Comparison of ENCODE assay signal across 8 mouse cellular contexts in the genomic region with DNA sequence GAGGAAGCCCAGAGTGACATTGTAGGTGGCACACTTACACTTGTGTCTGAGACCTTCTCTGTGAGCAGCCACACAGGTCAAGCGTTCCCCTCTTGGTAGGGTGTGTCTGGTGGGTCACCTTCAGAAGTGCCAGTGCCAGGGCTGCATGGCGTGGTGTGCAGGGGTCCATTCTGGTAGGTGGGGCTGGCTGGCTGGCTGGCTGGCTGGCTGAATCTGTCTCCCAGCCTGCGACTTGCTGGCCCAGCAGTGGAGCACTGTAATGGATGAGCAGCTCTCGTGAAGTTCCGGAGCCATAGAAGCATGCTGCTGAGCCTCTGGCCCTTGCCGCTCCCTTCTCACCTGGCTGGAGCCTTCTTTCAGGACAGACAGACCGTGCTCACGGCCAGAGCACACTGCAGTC. TPM values are rescaled to one million over a fixed set of nuclear protein-coding genes. Genes with fewer than 3 reads are reported as not detected.
A peak's percentile ranks its signal among the peaks of the same experiment; 100 is the strongest.
DNase-seq lines count a peak whose midpoint lies in the region; ATAC-seq and TF ChIP-seq lines count a peak whose summit lies in the region.

No protein-coding gene starts in this region.

- H3K27ac ChIP-seq in heart, embryonic 13.5 days (replicated peaks): peak overlapping the region; percentile 40
- H3K27ac ChIP-seq in MEL (ENCODE audit: control insufficient read depth, low read depth, low read length): peak overlapping the region; percentile 96
- H3K27ac ChIP-seq in hindbrain, embryonic 10.5 days: peak overlapping the region; percentile 85
- peak overlapping the region; percentile 78 for H3K27ac ChIP-seq in midbrain, embryonic 10.5 days (replicated peaks)

- peak overlapping the region; percentile 57 for H3K9ac ChIP-seq in heart, embryonic 13.5 days
- H3K9ac ChIP-seq in MEL (ENCODE audit: control insufficient read depth, low read depth, low read length, poor library complexity, severe bottlenecking): peak overlapping the region; percentile 61

- no peak for TF ChIP-seq RAD21 in MEL (IDR thresholded peaks at IDR 0.05; ENCODE audit: low read depth, low read length)

- H3K4me2 ChIP-seq in heart, embryonic 13.5 days: peak overlapping the region; percentile 53

- no peaks in the 10 kb centered on the region for H3K27me3 ChIP-seq in heart, embryonic 13.5 days (replicated peaks)
- H3K27me3 ChIP-seq in MEL (ENCODE audit: control insufficient read depth in 1 of 2, insufficient read depth in 2 of 2, low read length in 2 of 2): no peaks in the 10 kb centered on the region
- H3K27me3 ChIP-seq in hindbrain, embryonic 10.5 days (ENCODE audit: insufficient read depth, poor library complexity, severe bottlenecking): no peaks in the 10 kb centered on the region
- no peaks in the 10 kb centered on the region for H3K27me3 ChIP-seq in midbrain, embryonic 10.5 days (ENCODE audit: low read depth, poor library complexity, severe bottlenecking)

- peaks cover 78% of the 10 kb centered on the region for H3K79me2 ChIP-seq in MEL (ENCODE audit: control insufficient read depth, insufficient read depth, low read length, poor library complexity)

- TF ChIP-seq EP300 in MEL (IDR thresholded peaks at IDR 0.05; ENCODE audit: low read depth in 1 of 2, low read length in 2 of 2): no peak

- H3K36me3 ChIP-seq in heart, embryonic 13.5 days: peaks cover 12% of the 10 kb centered on the region; the same call in 1 of the 2 replicates
- H3K36me3 ChIP-seq in MEL (ENCODE audit: control insufficient read depth in 1 of 2, insufficient read depth in 2 of 2, low read length in 2 of 2): peaks cover 0 to 61% of the 10 kb centered on the region in 2 experiments; a peak in 2 of 4 replicates
- 0 out of 2 replicates have a peak, but pooled peaks cover 9% of the 10 kb centered on the region for H3K36me3 ChIP-seq in hindbrain, embryonic 10.5 days
- H3K36me3 ChIP-seq in midbrain, embryonic 10.5 days: peaks cover 2% of the 10 kb centered on the region; the same call in 1 of the 2 replicates

- no peak overlapping the region for H3K4me3 ChIP-seq in heart, embryonic 13.5 days
- peak overlapping the region in 1 of 2 experiments; percentile 64; a peak in 2 of 4 replicates for H3K4me3 ChIP-seq in MEL (ENCODE audit: control insufficient read depth in 1 of 2, insufficient read depth in 1 of 2, low read depth in 2 of 2, low read length in 2 of 2)
- peak overlapping the region; percentile 35 for H3K4me3 ChIP-seq in hindbrain, embryonic 10.5 days
- H3K4me3 ChIP-seq in midbrain, embryonic 10.5 days: peak overlapping the region; percentile 30

- H3K4me1 ChIP-seq in heart, embryonic 13.5 days: peaks cover 79% of the 10 kb centered on the region
- H3K4me1 ChIP-seq in MEL (ENCODE audit: control insufficient read depth in 1 of 2, insufficient read depth in 2 of 2, low read length in 2 of 2): peaks cover 17 to 80% of the 10 kb centered on the region in 2 experiments
- peaks cover 85% of the 10 kb centered on the region for H3K4me1 ChIP-seq in hindbrain, embryonic 10.5 days (replicated peaks)
- H3K4me1 ChIP-seq in midbrain, embryonic 10.5 days: peaks cover 90% of the 10 kb centered on the region

- 70% methylated on average over 8 of the region's 8 CpGs for WGBS in heart, embryonic 13.5 days
- WGBS in hindbrain, embryonic 10.5 days: 62% methylated on average over 8 of the region's 8 CpGs
- 62% methylated on average over 8 of the region's 8 CpGs for WGBS in midbrain, embryonic 10.5 days

- ATAC-seq in heart, embryonic 13.5 days (ENCODE audit: extremely low read depth, insufficient number of reproducible peaks, low FRiP score, low TSS enrichment): no peak

- TF ChIP-seq POLR2A in MEL (IDR thresholded peaks at IDR 0.05; ENCODE audit: control insufficient read depth in 1 of 2, insufficient read depth in 1 of 2, low read depth in 1 of 2, low read length in 2 of 2, poor library complexity in 1 of 2): no peak

- no peak for DNase-seq in heart, adult 11 months
- no peak for DNase-seq in MEL (ENCODE audit: low read depth, low spot score)
- DNase-seq in hindbrain, embryonic 10.5 days (ENCODE audit: low spot score): no peak
- no peak for DNase-seq in midbrain, embryonic 10.5 days (ENCODE audit: low spot score)
- no peak for DNase-seq in left cerebral cortex, adult 18-20 months (ENCODE audit: low spot score in 2 of 2)
- no peak for DNase-seq in frontal cortex, adult 2 months (ENCODE audit: extremely low spot score in 1 of 2, low spot score in 1 of 2)
- DNase-seq in urinary bladder, postnatal 14 days (ENCODE audit: low spot score): no peak

- no peak for TF ChIP-seq CTCF in MEL (IDR thresholded peaks at IDR 0.05 in 2 of 3, conservative IDR thresholded peaks at IDR 0.05 in 1 of 3; ENCODE audit: control insufficient read depth in 1 of 3, insufficient read depth in 1 of 3, low read depth in 2 of 3, low read length in 3 of 3, poor library complexity in 1 of 3, severe bottlenecking in 1 of 3)

- no peaks in the 10 kb centered on the region for H3K9me3 ChIP-seq in heart, embryonic 13.5 days
- no peaks in the 10 kb centered on the region for H3K9me3 ChIP-seq in MEL (replicated peaks; ENCODE audit: insufficient read depth, low read length)
- H3K9me3 ChIP-seq in hindbrain, embryonic 10.5 days: no peaks in the 10 kb centered on the region
- H3K9me3 ChIP-seq in midbrain, embryonic 10.5 days (replicated peaks): no peaks in the 10 kb centered on the region

TF ChIP-seq in MEL, 35 proteins besides CTCF, POLR2A, EP300 and RAD21:
- TF ChIP-seq USF1 (IDR thresholded peaks at IDR 0.05; ENCODE audit: low read depth, low read length) (no peak), MYC (IDR thresholded peaks at IDR 0.05; ENCODE audit: low read depth, low read length) (no peak), ZC3H11A (IDR thresholded peaks at IDR 0.05; ENCODE audit: low read depth, low read length) (no peak)

RNA-seq across cellular contexts. Expression of a gene that starts 7.8 kb away (rescaled TPM):
- polyA plus RNA-seq in heart, embryonic 13.5 days (2015; fragmentation: Nextera tagmentation; extraction: Ambion mirVana): 95.7 and 102 TPM in 2 replicates
- total RNA-seq in MEL (2012; rRNA removed): 102 and 106 TPM in 2 replicates
- 100 to 1,000 TPM in 1 of 2 experiments, 10 to 100 TPM in 1; 56.8 to 153 TPM for polyA plus RNA-seq in MEL (2012; ENCODE audit: insufficient read depth in 1 of 2, insufficient read length in 2 of 2, low read depth in 1 of 2, low replicate concordance in 2 of 2, missing spikeins in 1 of 2)
- 53.9 and 86.4 TPM in 2 replicates for polyA plus RNA-seq in hindbrain, embryonic 10.5 days (2016; fragmentation: Nextera tagmentation; extraction: Ambion mirVana)
- polyA plus RNA-seq in midbrain, embryonic 10.5 days (2016; fragmentation: Nextera tagmentation; extraction: Ambion mirVana): 52.0 and 69.2 TPM in 2 replicates
- total RNA-seq in left cerebral cortex, adult 18-20 months (2021): 1,000 to 10,000 TPM; 1,592 to 1,629 TPM
- 1,752 and 1,773 TPM in 2 replicates for polyA plus RNA-seq in frontal cortex, adult 2 months (2012; rRNA removed)

Comparison
In these comparisons a context has a peak if more than half of its experiments do, and no peak if none do; other contexts are left out.
1. H3K27ac ChIP-seq: peak in every context shown above with its lines; median percentile 96 in MEL; 85 in hindbrain, embryonic 10.5 days; 78 in midbrain, embryonic 10.5 days; 40 in heart, embryonic 13.5 days.
2. RNA of a gene that starts 7.8 kb away (polyA plus RNA-seq): 1,752 to 1,773 TPM in frontal cortex, adult 2 months; 56.8 to 153 TPM in MEL, 95.7 to 102 TPM in heart, embryonic 13.5 days, 53.9 to 86.4 TPM in hindbrain, embryonic 10.5 days and 52.0 to 69.2 TPM in midbrain, embryonic 10.5 days; every median in the first group is over 10 times any median in the second.